Mouse (Mus musculus) heart, embryonic 13.5 days (tissue): ENCODE data around the gene Olfr1441. TPM values are rescaled to one million over a fixed set of nuclear protein-coding genes. Genes with fewer than 3 reads are reported as not detected.

Experiments used
- ATAC-seq: fragments of 200-750 bp; cut with Nextera tagmentation; 2 replicates; pipeline ENCODE4 v1.8.0; 2017; ENCODE audit warnings: moderate TSS enrichment; ENCODE audit not compliant: insufficient number of reproducible peaks, low FRiP score, low TSS enrichment; ENCODE audit errors: extremely low read depth
- H3K27ac ChIP-seq: fragments of 300-500 bp; sonication (generic); replicated peaks from 2 replicates; pipeline ENCODE4 v1.5.1; 2015; ENCODE audit warnings: moderate library complexity, mild to moderate bottlenecking, inconsistent platforms
- H3K27me3 ChIP-seq: fragments of 300-500 bp; sonication (generic); replicated peaks from 2 replicates; pipeline ENCODE4 v1.6.1; 2015; ENCODE audit warnings: mild to moderate bottlenecking, inconsistent platforms
- H3K36me3 ChIP-seq: fragments of 300-500 bp; sonication (generic); 2 replicates; pipeline ENCODE4 v1.6.1; 2015; ENCODE audit warnings: mild to moderate bottlenecking, inconsistent platforms
- H3K4me1 ChIP-seq: fragments of 300-500 bp; sonication (generic); 2 replicates; pipeline ENCODE4 v1.6.1; 2015; ENCODE audit warnings: inconsistent platforms
- H3K4me2 ChIP-seq: fragments of 300-500 bp; sonication (generic); 2 replicates; pipeline ENCODE4 v1.6.1; 2015; ENCODE audit warnings: inconsistent platforms, mild to moderate bottlenecking, moderate library complexity
- H3K4me3 ChIP-seq: fragments of 300-500 bp; sonication (generic); 2 replicates; pipeline ENCODE4 v1.5.1; 2015; ENCODE audit warnings: moderate library complexity, mild to moderate bottlenecking, inconsistent platforms
- H3K9ac ChIP-seq: fragments of 300-500 bp; sonication (generic); 2 replicates; pipeline ENCODE4 v1.6.1; 2015; ENCODE audit warnings: inconsistent platforms, mild to moderate bottlenecking, moderate library complexity
- H3K9me3 ChIP-seq: fragments of 300-500 bp; sonication (generic); 2 replicates; pipeline ENCODE4 v1.6.1; 2016; ENCODE audit warnings: inconsistent platforms
- WGBS: fragments of 180-500 bp; shearing (Covaris S2); methylation state at CpG from one replicate; pipeline ENCODE4 v1.1.7; 2015; ENCODE audit warnings: mixed read lengths; 5-methylcytosine and 5-hydroxymethylcytosine counted together
- polyA plus RNA-seq: library from polyadenylated mRNA; unstranded; fragments of >200 nt; fragmentation: Nextera tagmentation; extraction: Ambion mirVana; gene quantifications from 2 replicates; pipeline ENCODE4 v1.2.1, GENCODE M21; 2015

The Olfr1441 gene
- polyA plus RNA-seq, 1 experiment from 2014 or later: not detected

- Histone ChIP-seq H3K4me1 (no peaks in the 10 kb centered on the region), H3K9ac (no peak overlapping the region), H3K36me3 (no peaks in the 10 kb centered on the region), H3K4me2 (no peak overlapping the region), H3K27ac (no peak overlapping the region), H3K9me3 (no peaks in the 10 kb centered on the region), H3K27me3 (no peaks in the 10 kb centered on the region), H3K4me3 (no peak overlapping the region)
- no peak for ATAC-seq
- WGBS: 55% methylated on average over 4 of the region's 4 CpGs
These were observed 18.7 kb downstream of the Olfr1441 start for GRCm38 (mm10) chr19:12435750-12436524.

DNA sequence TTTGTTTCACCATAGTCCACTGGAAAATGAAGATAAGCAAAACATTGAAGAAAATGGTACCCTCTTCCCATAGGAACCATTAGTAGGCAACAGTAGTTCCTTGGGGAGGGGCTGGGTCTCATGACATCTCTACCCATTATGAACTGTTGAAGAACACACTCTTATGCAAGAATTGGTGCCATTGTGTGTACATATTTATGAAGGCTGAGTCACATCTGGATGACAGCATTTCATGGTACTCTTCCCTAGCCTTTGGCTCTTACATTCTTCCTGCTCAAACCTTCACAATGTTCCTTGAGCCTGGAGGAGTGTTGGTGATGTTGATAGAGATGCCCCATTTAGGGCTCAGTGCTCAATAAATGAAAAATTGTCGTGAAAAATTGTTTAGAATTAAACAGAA is 22.3 kb downstream of the Olfr1441 start:
- Histone ChIP-seq H3K27me3 (no peaks in the 10 kb centered on the region), H3K4me3 (no peak overlapping the region), H3K9ac (no peak overlapping the region), H3K4me2 (no peak overlapping the region), H3K27ac (no peak overlapping the region), H3K36me3 (no peaks in the 10 kb centered on the region), H3K9me3 (no peaks in the 10 kb centered on the region), H3K4me1 (no peaks in the 10 kb centered on the region)
- WGBS: 23% methylated on average over 1 of the region's 1 CpGs
- ATAC-seq: no peak

- Histone ChIP-seq H3K27ac (no peak overlapping the region), H3K27me3 (no peaks in the 10 kb centered on the region), H3K4me2 (no peak overlapping the region), H3K4me1 (no peaks in the 10 kb centered on the region), H3K9ac (no peak overlapping the region), H3K9me3 (no peaks in the 10 kb centered on the region), H3K36me3 (no peaks in the 10 kb centered on the region), H3K4me3 (no peak overlapping the region)
- WGBS: 65% methylated on average over 5 of the region's 5 CpGs
- ATAC-seq: no peak
These were observed 23.0 kb downstream of the Olfr1441 start for GRCm38 (mm10) chr19:12440103-12440725.

DNA sequence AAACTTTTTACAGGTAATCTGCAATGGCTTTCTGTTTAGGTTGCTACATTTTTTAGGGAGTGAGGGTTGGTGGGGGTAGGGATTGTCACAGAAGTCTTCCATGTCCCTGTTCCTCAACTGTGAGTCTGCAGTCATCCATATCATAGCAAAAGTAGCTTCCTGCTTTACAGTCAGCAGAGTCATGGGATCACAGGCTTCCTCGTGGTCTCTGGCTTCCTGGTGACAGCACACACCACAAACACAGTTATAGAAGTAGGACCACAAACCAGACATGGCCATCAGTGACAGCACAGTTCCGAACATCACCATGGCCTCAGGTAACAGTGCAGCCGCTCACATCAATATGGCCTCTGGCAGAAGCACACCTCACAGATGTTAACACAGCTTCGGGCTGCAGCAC is 25.3 kb downstream of the Olfr1441 start:
- H3K4me2 ChIP-seq: 0 out of 2 replicates have a peak overlapping the region, but pooled peaks have one; percentile 29
- no peaks in the 10 kb centered on the region for H3K9me3 ChIP-seq
- no peak for ATAC-seq
- 62% methylated on average over 4 of the region's 4 CpGs for WGBS
- H3K4me1 ChIP-seq: no peaks in the 10 kb centered on the region
- no peaks in the 10 kb centered on the region for H3K27me3 ChIP-seq
- no peak overlapping the region for H3K9ac ChIP-seq
- H3K4me3 ChIP-seq: no peak overlapping the region
- no peaks in the 10 kb centered on the region for H3K36me3 ChIP-seq
- no peak overlapping the region for H3K27ac ChIP-seq

- Histone ChIP-seq H3K4me2 (no peak overlapping the region), H3K9ac (no peak overlapping the region), H3K4me3 (no peak overlapping the region), H3K36me3 (no peaks in the 10 kb centered on the region), H3K9me3 (no peaks in the 10 kb centered on the region), H3K27me3 (no peaks in the 10 kb centered on the region), H3K4me1 (no peaks in the 10 kb centered on the region), H3K27ac (no peak overlapping the region)
- no peak for ATAC-seq
- WGBS: 66% methylated on average over 3 of the region's 3 CpGs
These were observed 27.8 kb downstream of the Olfr1441 start for GRCm38 (mm10) chr19:12445014-12445413.

- H3K4me1 ChIP-seq: no peaks in the 10 kb centered on the region
- no peak overlapping the region for H3K9ac ChIP-seq
- no peaks in the 10 kb centered on the region for H3K27me3 ChIP-seq
- H3K9me3 ChIP-seq: no peaks in the 10 kb centered on the region
- H3K27ac ChIP-seq: no peak overlapping the region
- no peak overlapping the region for H3K4me2 ChIP-seq
- ATAC-seq: no peak
- H3K4me3 ChIP-seq: no peak overlapping the region
- WGBS: 78% methylated on average over 12 of the region's 12 CpGs
- H3K36me3 ChIP-seq: no peaks in the 10 kb centered on the region
These were observed 40.3 kb downstream of the Olfr1441 start for GRCm38 (mm10) chr19:12457401-12458066.

DNA sequence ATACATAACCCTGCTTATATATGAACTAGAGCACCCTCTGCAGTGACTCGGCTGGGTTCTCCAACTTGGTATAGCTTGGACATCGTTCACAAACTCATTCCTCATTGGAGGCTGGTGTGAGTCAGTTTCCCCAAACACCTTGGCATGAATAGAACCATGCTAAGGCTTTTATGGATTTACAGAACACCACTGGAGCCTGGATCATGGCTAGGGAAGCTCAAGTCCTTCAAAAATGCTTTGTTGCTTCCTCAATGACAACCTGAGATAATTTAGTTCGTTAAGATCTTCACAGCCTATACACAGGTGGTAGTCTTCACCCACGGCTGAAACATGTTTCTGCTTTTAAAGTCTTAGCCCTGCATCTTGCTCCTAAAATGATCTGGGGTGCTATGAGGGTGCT is 42.3 kb downstream of the Olfr1441 start:
- Histone ChIP-seq H3K27ac (no peak overlapping the region), H3K9me3 (no peaks in the 10 kb centered on the region), H3K4me2 (no peak overlapping the region), H3K9ac (no peak overlapping the region), H3K4me1 (peaks cover 17% of the 10 kb centered on the region), H3K27me3 (no peaks in the 10 kb centered on the region), H3K4me3 (no peak overlapping the region), H3K36me3 (no peaks in the 10 kb centered on the region)
- 78% methylated on average over 4 of the region's 4 CpGs for WGBS
- ATAC-seq: no peak

GRCm38 (mm10) chr19:12460282-12461249 is 43.3 kb downstream of the Olfr1441 start, which contains the start of gene Mpeg1:
Gene Mpeg1 (plus strand): TSS chr19:12460779.
- no peaks in the 10 kb centered on the region for H3K36me3 ChIP-seq
- H3K4me2 ChIP-seq: no peak within 1 kb of the TSS
- H3K27me3 ChIP-seq: no peaks in the 10 kb centered on the region
- WGBS: 73% methylated on average over 11 of the region's 11 CpGs
- no peak within 1 kb of the TSS for H3K4me3 ChIP-seq
- H3K9me3 ChIP-seq: no peaks in the 10 kb centered on the region
- no peak within 1 kb of the TSS for H3K27ac ChIP-seq
- peaks cover 17% of the 10 kb centered on the region for H3K4me1 ChIP-seq
- ATAC-seq: no peak
- no peak within 1 kb of the TSS for H3K9ac ChIP-seq

DNA sequence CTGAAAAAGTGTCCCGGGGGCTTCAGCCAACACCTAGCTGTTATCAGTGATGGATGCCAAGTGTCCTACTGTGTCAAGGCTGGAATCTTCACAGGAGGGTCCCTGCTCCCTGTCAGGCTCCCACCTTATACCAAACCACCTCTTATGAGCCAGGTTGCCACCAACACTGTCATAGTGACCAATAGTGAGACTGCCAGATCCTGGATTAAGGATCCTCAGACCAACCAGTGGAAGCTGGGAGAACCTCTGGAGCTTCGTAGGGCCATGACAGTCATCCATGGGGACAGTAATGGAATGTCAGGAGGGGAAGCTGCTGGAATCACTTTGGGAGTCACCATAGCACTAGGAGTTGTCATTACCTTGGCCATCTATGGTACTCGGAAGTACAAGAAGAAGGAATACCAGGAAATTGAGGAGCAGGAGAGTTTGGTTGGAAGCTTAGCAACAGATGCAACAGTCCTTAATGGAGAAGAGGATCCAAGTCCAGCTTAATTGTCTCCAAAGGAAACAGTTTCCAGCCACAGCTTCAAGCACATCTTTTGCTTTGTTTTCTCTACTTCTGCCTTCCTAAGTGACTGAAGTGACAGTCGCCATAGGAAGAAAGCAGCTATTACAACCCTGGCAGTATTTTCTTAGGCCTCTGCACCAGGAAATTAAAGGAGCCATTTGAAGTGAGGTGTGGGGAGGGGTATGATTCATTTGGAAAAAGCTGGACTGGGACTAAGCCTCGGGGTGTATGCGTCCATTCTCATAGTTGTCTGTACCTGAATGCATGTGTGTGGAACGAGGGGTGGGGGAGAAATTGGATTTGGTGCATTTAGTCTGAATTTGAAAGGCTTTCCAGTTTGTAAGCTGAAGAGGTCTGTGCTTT is 45.9 kb downstream of the Olfr1441 start:
- no peaks in the 10 kb centered on the region for H3K27me3 ChIP-seq
- peaks cover 19% of the 10 kb centered on the region for H3K4me1 ChIP-seq
- H3K36me3 ChIP-seq: no peaks in the 10 kb centered on the region
- H3K4me2 ChIP-seq: no peak overlapping the region
- 62% methylated on average over 7 of the region's 7 CpGs for WGBS
- no peak overlapping the region for H3K4me3 ChIP-seq
- no peak for ATAC-seq
- H3K9me3 ChIP-seq: no peaks in the 10 kb centered on the region
- no peak overlapping the region for H3K9ac ChIP-seq
- H3K27ac ChIP-seq: no peak overlapping the region

DNA sequence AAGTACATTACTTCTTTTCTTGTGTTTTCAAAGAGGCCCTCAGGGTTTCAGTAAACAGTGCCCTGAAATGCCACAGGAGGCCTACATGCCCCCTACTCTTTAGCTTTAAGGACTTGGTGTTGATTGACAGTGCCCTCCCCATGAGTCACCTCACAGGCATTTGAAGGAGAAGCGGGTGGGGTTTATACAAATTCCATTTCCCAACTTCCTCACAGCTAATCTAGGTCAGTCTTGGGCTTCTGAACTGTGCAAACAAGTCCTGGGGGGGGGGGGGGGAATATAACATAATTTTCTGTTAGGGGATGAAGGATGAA is 46.4 kb downstream of the Olfr1441 start:
- ATAC-seq: no peak

More for the DNA sequence above, 46.4 kb downstream of the Olfr1441 start:
- no peaks in the 10 kb centered on the region for H3K9me3 ChIP-seq
- 10% methylated on average over 1 of the region's 1 CpGs for WGBS
- no peak overlapping the region for H3K27ac ChIP-seq
- H3K27me3 ChIP-seq: no peaks in the 10 kb centered on the region
- no peaks in the 10 kb centered on the region for H3K36me3 ChIP-seq
- H3K4me3 ChIP-seq: no peak overlapping the region
- H3K4me2 ChIP-seq: no peak overlapping the region
- peaks cover 19% of the 10 kb centered on the region for H3K4me1 ChIP-seq
- no peak overlapping the region for H3K9ac ChIP-seq
